Mouse (Mus musculus) G1E (cell line): ENCODE data around the gene Sema6c.

Experiments
- CTCF ChIP-seq: IDR thresholded peaks from 2 replicates; pipeline ENCODE4 v1.5.1; 2012; ENCODE audit warnings: low read depth, low read length, inconsistent platforms, mixed read lengths
- GATA1 ChIP-seq: IDR thresholded peaks from 2 replicates; pipeline ENCODE4 v1.6.1; 2012; ENCODE audit warnings: borderline replicate concordance, low read length, inconsistent platforms, mixed read lengths

DNA sequence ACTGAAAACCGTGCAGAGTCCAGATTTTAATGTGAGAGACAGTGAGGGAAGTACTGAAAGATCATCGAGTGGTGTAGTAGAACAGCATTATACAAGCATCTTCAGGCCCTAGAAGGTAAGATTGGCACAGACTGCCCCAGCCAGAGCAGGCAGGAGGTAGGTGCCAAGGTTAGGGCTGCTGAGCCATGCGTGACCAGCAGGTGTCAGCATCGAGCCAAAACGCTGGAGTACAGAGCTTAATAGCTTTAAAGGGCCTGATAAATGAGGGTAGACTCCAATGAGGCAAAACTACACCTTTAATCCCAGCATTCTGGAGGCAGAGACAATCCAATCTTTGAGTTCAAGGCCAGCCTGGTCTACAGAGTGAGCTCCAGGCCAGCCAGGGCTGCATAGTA lies 17.6 kb upstream of the Sema6c start:
- TF ChIP-seq GATA1 (no peak), CTCF (peak; percentile 100)
